Mouse (Mus musculus) hindbrain, embryonic 12.5 days (tissue): Measurements from ENCODE around the gene Hoxb2. TPM values are rescaled to one million over a fixed set of nuclear protein-coding genes. Genes with fewer than 3 reads are reported as not detected.

Experiments
- ATAC-seq: fragments of 200-750 bp; cut with Nextera tagmentation; 2 replicates; pipeline ENCODE4 v1.8.0; 2017; ENCODE audit warnings: moderate TSS enrichment; ENCODE audit not compliant: low FRiP score
- H3K27ac ChIP-seq: fragments of 300-500 bp; sonication (generic); 2 replicates; pipeline ENCODE4 v1.5.1; 2016; ENCODE audit warnings: mild to moderate bottlenecking
- H3K27me3 ChIP-seq: fragments of 300-500 bp; sonication (generic); 2 replicates; pipeline ENCODE4 v1.6.1; 2016; ENCODE audit warnings: mild to moderate bottlenecking
- H3K36me3 ChIP-seq: fragments of 300-500 bp; sonication (generic); 2 replicates; pipeline ENCODE4 v1.6.1; 2016; ENCODE audit warnings: mild to moderate bottlenecking
- H3K4me1 ChIP-seq: fragments of 300-500 bp; sonication (generic); 2 replicates; pipeline ENCODE4 v1.6.1; 2016
- H3K4me2 ChIP-seq: fragments of 300-500 bp; sonication (generic); replicated peaks from 2 replicates; pipeline ENCODE4 v1.6.1; 2016; ENCODE audit warnings: mild to moderate bottlenecking
- H3K4me3 ChIP-seq: fragments of 300-500 bp; sonication (generic); 2 replicates; pipeline ENCODE4 v1.5.1; 2016; ENCODE audit warnings: mild to moderate bottlenecking
- H3K9ac ChIP-seq: fragments of 300-500 bp; sonication (generic); 2 replicates; pipeline ENCODE4 v1.6.1; 2016; ENCODE audit warnings: mild to moderate bottlenecking, moderate library complexity
- H3K9me3 ChIP-seq: fragments of 300-500 bp; sonication (generic); replicated peaks from 2 replicates; pipeline ENCODE4 v1.6.1; 2016; ENCODE audit warnings: mild to moderate bottlenecking
- WGBS: fragments of 180-500 bp; shearing (Covaris S2); methylation state at CpG from one replicate; pipeline ENCODE4 v1.1.7; 2016; 5-methylcytosine and 5-hydroxymethylcytosine counted together
- polyA plus RNA-seq: library from polyadenylated mRNA; unstranded; fragments of >200 nt; fragmentation: Nextera tagmentation; extraction: Ambion mirVana; gene quantifications from 2 replicates; pipeline ENCODE4 v1.2.1, GENCODE M21; 2016

Gene Hoxb2
- polyA plus RNA-seq, 1 experiment from 2014 or later: 58.2 TPM

GRCm38 (mm10) chr11:96365441-96366091, 15.2 kb downstream of the Hoxb2 start, which contains the start of gene Hoxb1:
Gene Hoxb1 (plus strand): TSS chr11:96365752.
- Histone ChIP-seq H3K36me3 (no peaks in the 10 kb centered on the region), H3K9ac (peak within 1 kb of the TSS; percentile 27; the same call in 1 of the 2 replicates), H3K4me2 (peak within 1 kb of the TSS; percentile 42), H3K9me3 (0 out of 2 replicates have a peak, but pooled peaks cover 3% of the 10 kb centered on the region), H3K27ac (no peak within 1 kb of the TSS), H3K4me1 (peaks cover 9% of the 10 kb centered on the region), H3K4me3 (peak within 1 kb of the TSS; percentile 27), H3K27me3 (peaks cover 90% of the 10 kb centered on the region)
- ATAC-seq: peak; percentile 56; the same call in 1 of the 2 replicates
- under 1% methylated on average over 26 of the region's 26 CpGs for WGBS

GRCm38 (mm10) chr11:96366092-96367041, 16.0 kb downstream of the Hoxb2 start:
- peak overlapping the region; percentile 27; the same call in 1 of the 2 replicates for H3K9ac ChIP-seq
- H3K4me2 ChIP-seq: peak overlapping the region; percentile 42
- peaks cover 96% of the 10 kb centered on the region for H3K27me3 ChIP-seq
- H3K4me3 ChIP-seq: peak overlapping the region; percentile 27
- H3K4me1 ChIP-seq: peaks cover 9% of the 10 kb centered on the region
- no peaks in the 10 kb centered on the region for H3K36me3 ChIP-seq
- H3K9me3 ChIP-seq: 0 out of 2 replicates have a peak, but pooled peaks cover 3% of the 10 kb centered on the region
- H3K27ac ChIP-seq: no peak overlapping the region
- WGBS: 1% methylated on average over 47 of the region's 47 CpGs
- no peak for ATAC-seq

- H3K4me1 ChIP-seq: peaks cover 9% of the 10 kb centered on the region
- no peak for ATAC-seq
- no peak overlapping the region for H3K9ac ChIP-seq
- 19% methylated on average over 6 of the region's 6 CpGs for WGBS
- H3K27me3 ChIP-seq: peaks cover 96% of the 10 kb centered on the region
- H3K27ac ChIP-seq: no peak overlapping the region
- no peaks in the 10 kb centered on the region for H3K36me3 ChIP-seq
- peak overlapping the region; percentile 42; the same call in 1 of the 2 replicates for H3K4me2 ChIP-seq
- H3K4me3 ChIP-seq: no peak overlapping the region
- H3K9me3 ChIP-seq: 0 out of 2 replicates have a peak, but pooled peaks cover 3% of the 10 kb centered on the region
Observed at GRCm38 (mm10) chr11:96367141-96367540, 16.8 kb downstream of the Hoxb2 start.

GRCm38 (mm10) chr11:96368686-96369085, 18.4 kb downstream of the Hoxb2 start:
- WGBS: 10% methylated on average over 5 of the region's 5 CpGs
- Histone ChIP-seq H3K4me1 (peaks cover 12% of the 10 kb centered on the region), H3K36me3 (no peaks in the 10 kb centered on the region), H3K27me3 (peaks cover 97% of the 10 kb centered on the region), H3K4me2 (no peak overlapping the region), H3K9ac (no peak overlapping the region), H3K9me3 (no peaks in the 10 kb centered on the region), H3K27ac (no peak overlapping the region), H3K4me3 (no peak overlapping the region)
- ATAC-seq: no peak

- H3K9me3 ChIP-seq: no peaks in the 10 kb centered on the region
- H3K4me3 ChIP-seq: no peak overlapping the region
- no peaks in the 10 kb centered on the region for H3K36me3 ChIP-seq
- WGBS: 11% methylated on average over 7 of the region's 7 CpGs
- no peak overlapping the region for H3K4me2 ChIP-seq
- ATAC-seq: no peak
- peaks cover 97% of the 10 kb centered on the region for H3K27me3 ChIP-seq
- no peak overlapping the region for H3K9ac ChIP-seq
- H3K27ac ChIP-seq: no peak overlapping the region
- H3K4me1 ChIP-seq: peaks cover 12% of the 10 kb centered on the region
Observed at GRCm38 (mm10) chr11:96369140-96369539, 18.8 kb downstream of the Hoxb2 start.

GRCm38 (mm10) chr11:96371726-96372125, 21.4 kb downstream of the Hoxb2 start:
- H3K9me3 ChIP-seq: no peaks in the 10 kb centered on the region
- H3K27me3 ChIP-seq: peaks cover 95% of the 10 kb centered on the region
- 27% methylated on average over 3 of the region's 3 CpGs for WGBS
- H3K9ac ChIP-seq: no peak overlapping the region
- peaks cover 2% of the 10 kb centered on the region; the same call in 1 of the 2 replicates for H3K4me1 ChIP-seq
- H3K27ac ChIP-seq: no peak overlapping the region
- ATAC-seq: no peak
- H3K4me3 ChIP-seq: no peak overlapping the region
- no peak overlapping the region for H3K4me2 ChIP-seq
- H3K36me3 ChIP-seq: no peaks in the 10 kb centered on the region

- H3K4me1 ChIP-seq: peaks cover 2% of the 10 kb centered on the region; the same call in 1 of the 2 replicates
- H3K36me3 ChIP-seq: no peaks in the 10 kb centered on the region
- no peak overlapping the region for H3K4me2 ChIP-seq
- peaks cover 93% of the 10 kb centered on the region for H3K27me3 ChIP-seq
- H3K27ac ChIP-seq: no peak overlapping the region
- 6% methylated on average over 3 of the region's 3 CpGs for WGBS
- no peak for ATAC-seq
- H3K4me3 ChIP-seq: no peak overlapping the region
- H3K9ac ChIP-seq: no peak overlapping the region
- H3K9me3 ChIP-seq: no peaks in the 10 kb centered on the region
Observed at GRCm38 (mm10) chr11:96372519-96372918, 22.2 kb downstream of the Hoxb2 start.

GRCm38 (mm10) chr11:96374810-96375209, 24.5 kb downstream of the Hoxb2 start:
- H3K9me3 ChIP-seq: no peaks in the 10 kb centered on the region
- H3K36me3 ChIP-seq: no peaks in the 10 kb centered on the region
- no peak overlapping the region for H3K4me3 ChIP-seq
- no peak overlapping the region for H3K9ac ChIP-seq
- H3K27ac ChIP-seq: no peak overlapping the region
- WGBS: 18% methylated on average over 7 of the region's 7 CpGs
- H3K4me1 ChIP-seq: peaks cover 2% of the 10 kb centered on the region; the same call in 1 of the 2 replicates
- ATAC-seq: no peak
- H3K4me2 ChIP-seq: no peak overlapping the region
- peaks cover 77% of the 10 kb centered on the region for H3K27me3 ChIP-seq

- H3K4me2 ChIP-seq: no peak overlapping the region
- no peaks in the 10 kb centered on the region for H3K4me1 ChIP-seq
- no peaks in the 10 kb centered on the region for H3K36me3 ChIP-seq
- no peak overlapping the region for H3K27ac ChIP-seq
- peaks cover 15% of the 10 kb centered on the region; the same call in 1 of the 2 replicates for H3K27me3 ChIP-seq
- no peak overlapping the region for H3K9ac ChIP-seq
- 74% methylated on average over 5 of the region's 5 CpGs for WGBS
- no peak for ATAC-seq
- no peaks in the 10 kb centered on the region for H3K9me3 ChIP-seq
- H3K4me3 ChIP-seq: no peak overlapping the region
Observed at GRCm38 (mm10) chr11:96383381-96383780, 33.1 kb downstream of the Hoxb2 start.

- no peak for ATAC-seq
- no peak overlapping the region for H3K9ac ChIP-seq
- H3K4me2 ChIP-seq: no peak overlapping the region
- peaks cover 4% of the 10 kb centered on the region; the same call in 1 of the 2 replicates for H3K4me1 ChIP-seq
- H3K36me3 ChIP-seq: no peaks in the 10 kb centered on the region
- 78% methylated on average over 2 of the region's 2 CpGs for WGBS
- no peak overlapping the region for H3K27ac ChIP-seq
- no peaks in the 10 kb centered on the region for H3K27me3 ChIP-seq
- H3K9me3 ChIP-seq: no peaks in the 10 kb centered on the region
- no peak overlapping the region for H3K4me3 ChIP-seq
Observed at GRCm38 (mm10) chr11:96387635-96388034, 37.3 kb downstream of the Hoxb2 start.

GRCm38 (mm10) chr11:96396772-96397626, 46.7 kb downstream of the Hoxb2 start:
- H3K27me3 ChIP-seq: peaks cover 6% of the 10 kb centered on the region; the same call in 1 of the 2 replicates
- H3K36me3 ChIP-seq: no peaks in the 10 kb centered on the region
- no peak overlapping the region for H3K4me3 ChIP-seq
- H3K4me2 ChIP-seq: peak overlapping the region; percentile 31
- peak overlapping the region; percentile 35; the same call in 1 of the 2 replicates for H3K27ac ChIP-seq
- H3K9ac ChIP-seq: peak overlapping the region; percentile 5; the same call in 1 of the 2 replicates
- WGBS: 12% methylated on average over 15 of the region's 15 CpGs
- H3K4me1 ChIP-seq: peaks cover 9% of the 10 kb centered on the region
- no peak for ATAC-seq
- no peaks in the 10 kb centered on the region for H3K9me3 ChIP-seq
